In genomic region chr1:191403074-191403473, GRCm38 (mm10) we compare ENCODE assay signal across 8 mouse cellular contexts. TPM values are rescaled to one million over a fixed set of nuclear protein-coding genes. Genes with fewer than 3 reads are reported as not detected.
DNase-seq lines count a peak whose midpoint lies in the region; ATAC-seq and TF ChIP-seq lines count a peak whose summit lies in the region.

TSS of gene Ppp2r5a (minus strand) at chr1:191403272.

- H3K9me3 ChIP-seq in kidney, embryonic 16.5 days (ENCODE audit: low read length), result no peaks in the 10 kb centered on the region
- no peaks in the 10 kb centered on the region for H3K9me3 ChIP-seq in hindbrain, postnatal 0 days (ENCODE audit: low read length)

- 61% methylated on average over 5 of the region's 5 CpGs for WGBS in kidney, embryonic 16.5 days
- 71% methylated on average over 5 of the region's 5 CpGs for WGBS in hindbrain, postnatal 0 days
- WGBS in macrophage (ENCODE audit: missing documents), result 29% methylated on average over 5 of the region's 5 CpGs

- no peak for TF ChIP-seq CTCF in hindbrain, postnatal 0 days (IDR thresholded peaks at IDR 0.05; ENCODE audit: low read depth)

- no peak for ATAC-seq in kidney, embryonic 16.5 days (ENCODE audit: low FRiP score, low TSS enrichment)
- ATAC-seq in erythroid progenitor cell, adult 5-6 weeks (replicated peaks; ENCODE audit: low FRiP score, poor library complexity, severe bottlenecking), result no peak
- ATAC-seq in hindbrain, postnatal 0 days, result no peak

- 0 out of 2 replicates have a peak, but pooled peaks cover 4% of the 10 kb centered on the region for H3K27me3 ChIP-seq in kidney, embryonic 16.5 days (ENCODE audit: insufficient read depth, low read length)
- H3K27me3 ChIP-seq in hindbrain, postnatal 0 days (ENCODE audit: insufficient read depth, low read length), result no peaks in the 10 kb centered on the region

- H3K79me2 ChIP-seq in macrophage (ENCODE audit: inconsistent target), result no peaks in the 10 kb centered on the region

- H3K36me3 ChIP-seq in kidney, embryonic 16.5 days (ENCODE audit: insufficient read depth, low read length), result no peaks in the 10 kb centered on the region
- H3K36me3 ChIP-seq in hindbrain, postnatal 0 days (ENCODE audit: insufficient read depth, low read length), result no peaks in the 10 kb centered on the region
- no peaks in the 10 kb centered on the region for H3K36me3 ChIP-seq in macrophage (ENCODE audit: inconsistent target)

- no peak within 1 kb of the TSS for H3K9ac ChIP-seq in kidney, embryonic 16.5 days (replicated peaks; ENCODE audit: low read length)
- no peak within 1 kb of the TSS for H3K9ac ChIP-seq in hindbrain, postnatal 0 days (replicated peaks; ENCODE audit: low read length)

- no peak within 1 kb of the TSS for H3K4me2 ChIP-seq in kidney, embryonic 16.5 days (replicated peaks; ENCODE audit: low read depth, low read length)
- H3K4me2 ChIP-seq in hindbrain, postnatal 0 days (ENCODE audit: low read depth, low read length), result no peak within 1 kb of the TSS

- H3K4me3 ChIP-seq in kidney, embryonic 16.5 days (ENCODE audit: low read length), result no peak within 1 kb of the TSS
- no peak within 1 kb of the TSS for H3K4me3 ChIP-seq in hindbrain, postnatal 0 days (ENCODE audit: low read length)
- no peak within 1 kb of the TSS for H3K4me3 ChIP-seq in macrophage (ENCODE audit: inconsistent target)

- no peak within 1 kb of the TSS for H3K27ac ChIP-seq in kidney, embryonic 16.5 days (ENCODE audit: low read length)
- no peak within 1 kb of the TSS for H3K27ac ChIP-seq in hindbrain, postnatal 0 days
- no peak within 1 kb of the TSS for H3K27ac ChIP-seq in macrophage

- H3K4me1 ChIP-seq in kidney, embryonic 16.5 days (ENCODE audit: insufficient read depth, low read length), result no peaks in the 10 kb centered on the region; the same call in 1 of the 2 replicates
- H3K4me1 ChIP-seq in hindbrain, postnatal 0 days (ENCODE audit: insufficient read depth, low read length), result no peaks in the 10 kb centered on the region

- no peak for DNase-seq in kidney, adult 11 months
- DNase-seq in MEL-GATA-1-ER (ENCODE audit: extremely low read depth, low read depth), result peak; percentile 69
- DNase-seq in hindbrain, postnatal 0 days (ENCODE audit: low spot score), result no peak
- DNase-seq in right cerebral cortex, postnatal 10 days (ENCODE audit: low spot score in 2 of 2), result no peak
- DNase-seq in ovary, postnatal 10 days (ENCODE audit: low spot score), result no peak

RNA-seq across cellular contexts. Expression of gene Ppp2r5a, which starts in this region (rescaled TPM):
- 15.7 and 18.8 TPM in 2 replicates for polyA plus RNA-seq in kidney, embryonic 16.5 days (2015; fragmentation: Nextera tagmentation; extraction: Ambion mirVana)
- total RNA-seq in erythroid progenitor cell, adult 5-6 weeks (2015; ENCODE audit: low replicate concordance), result 59.1 and 84.3 TPM in 2 replicates
- total RNA-seq in erythroid progenitor cell, adult 5-6 weeks (2017; ENCODE audit: low replicate concordance), result 60.7 and 94.6 TPM in 2 replicates
- total RNA-seq in hindbrain, postnatal 0 days (2014; rRNA removed), result 54.0 and 65.6 TPM in 2 replicates
- polyA plus RNA-seq in hindbrain, postnatal 0 days (2015; fragmentation: Nextera tagmentation; extraction: Ambion mirVana), result 12.8 and 13.2 TPM in 2 replicates
- total RNA-seq in macrophage (2018; cell fraction: chromatin; rRNA removed), result 100 to 1,000 TPM in 25 of 26 experiments, 10 to 100 TPM in 1; 99.9 to 459 (median 169) TPM
- total RNA-seq in macrophage (2018; cell fraction: cytosol; rRNA removed), result 100 to 1,000 TPM in 1 of 26 experiments, 10 to 100 TPM in 25; 72.7 to 106 (median 79.1) TPM
- 100 to 1,000 TPM in 25 of 26 experiments, 10 to 100 TPM in 1; 97.9 to 479 (median 143) TPM for total RNA-seq in macrophage (2018; cell fraction: nucleus; rRNA removed)
- polyA plus RNA-seq in macrophage (2018), result 61.7 to 74.4 TPM (median 71.0 TPM) in 3 replicates
